Mouse (Mus musculus): ENCODE measurements around the gene Fam83g.

Gene Fam83g

DNA sequence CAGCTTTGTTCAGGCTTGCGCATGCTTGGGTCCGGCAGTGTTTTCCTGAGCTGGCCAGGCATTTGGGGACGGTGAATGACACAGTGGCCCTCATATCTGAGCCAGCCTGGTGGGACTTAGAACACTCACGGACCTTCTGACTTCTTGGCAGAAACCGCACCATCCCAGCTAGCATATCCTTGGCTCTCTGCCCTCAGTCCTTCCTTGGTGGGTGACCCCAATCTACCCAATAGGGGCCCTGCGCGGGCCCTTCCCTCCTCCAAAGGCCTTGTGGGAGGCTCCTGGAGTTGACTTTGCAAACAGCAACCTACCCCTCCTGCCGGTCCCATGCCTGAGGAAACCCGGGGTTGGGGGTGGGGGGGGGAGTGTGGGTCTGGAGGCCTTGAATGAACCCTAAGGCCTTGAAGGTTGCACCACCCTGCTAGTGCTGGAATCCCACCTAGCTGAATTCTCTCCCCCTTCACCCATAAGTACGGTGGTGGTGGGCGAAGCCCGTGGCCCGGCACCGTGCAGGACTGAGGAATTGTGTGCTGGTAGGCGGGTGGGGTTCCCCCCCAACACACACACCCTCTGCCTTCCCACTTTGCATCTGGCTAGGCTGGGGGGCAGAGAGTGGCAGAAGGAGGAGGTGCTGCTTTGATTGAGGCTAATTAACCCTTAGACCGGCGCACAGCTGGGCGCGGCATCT lies 9.6 kb upstream of the Fam83g start:
- peak; percentile 28 for DNase-seq (ENCODE audit: low read depth, low spot score)

- DNase-seq (ENCODE audit: low read depth, low spot score), result peak; percentile 93
Observed at GRCm38 (mm10) chr11:61674839-61675159, 9.1 kb upstream of the Fam83g start.

DNA sequence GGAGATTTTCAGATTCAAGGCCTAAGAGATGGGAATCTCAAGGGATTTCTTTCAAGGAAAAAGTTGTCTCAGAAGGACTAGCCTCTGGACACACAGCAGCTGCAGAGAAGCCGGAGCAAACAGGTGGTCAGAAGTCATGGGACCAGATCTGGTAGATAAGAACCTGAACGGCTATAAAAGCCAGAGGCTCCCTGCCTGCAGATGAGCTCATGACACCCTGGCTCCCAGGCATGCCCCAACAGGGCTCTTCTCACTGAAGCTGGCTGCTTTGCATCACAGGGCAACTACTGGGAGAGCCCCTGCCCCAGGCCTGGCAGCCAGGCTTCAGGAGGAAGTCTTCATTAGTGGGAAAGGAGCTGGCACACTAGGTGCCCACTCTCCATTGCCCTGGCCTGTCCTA lies 8.6 kb upstream of the Fam83g start:
- DNase-seq (ENCODE audit: low read depth, low spot score), result no peak

GRCm38 (mm10) chr11:61676216-61676854 lies 7.6 kb upstream of the Fam83g start:
- no peak for DNase-seq (ENCODE audit: low read depth, low spot score)

- no peak for DNase-seq (ENCODE audit: low read depth, low spot score)
Observed at GRCm38 (mm10) chr11:61677709-61678108, 6.2 kb upstream of the Fam83g start.

GRCm38 (mm10) chr11:61679091-61679866 lies 4.6 kb upstream of the Fam83g start:
- DNase-seq (ENCODE audit: low read depth, low spot score), result no peak

DNA sequence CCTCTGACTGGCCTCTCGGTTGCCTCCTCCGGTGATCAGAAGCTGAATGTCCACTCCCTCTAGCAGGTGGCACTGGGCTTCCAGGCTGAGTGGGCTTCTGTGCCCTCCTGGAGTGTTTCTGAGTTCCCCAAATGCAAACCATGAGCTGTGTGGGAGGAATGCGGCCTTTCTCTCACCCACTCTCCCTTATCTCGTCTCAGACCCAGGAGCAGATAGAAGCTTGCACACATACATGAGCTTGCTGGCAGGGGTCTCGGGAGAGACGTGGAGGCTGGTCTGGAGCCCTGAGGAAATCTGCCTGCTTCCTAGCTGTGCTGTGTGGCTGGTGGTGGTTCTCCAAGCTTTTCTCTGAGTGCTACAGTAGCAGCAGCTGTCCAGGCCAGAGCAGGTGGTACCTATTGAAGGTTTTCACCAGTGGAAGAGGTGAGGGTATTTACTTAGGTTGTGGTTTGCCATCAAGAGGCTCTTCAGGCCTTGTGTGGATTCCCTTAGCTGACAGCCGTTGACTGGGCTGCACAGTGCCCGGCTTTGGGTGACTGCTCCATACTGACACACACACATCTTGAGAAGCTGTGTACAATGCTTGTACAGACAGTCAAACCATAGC lies 1.3 kb downstream of the Fam83g start:
- DNase-seq (ENCODE audit: low read depth, low spot score), result no peak

- DNase-seq (ENCODE audit: low read depth, low spot score), result no peak
Observed at GRCm38 (mm10) chr11:61686141-61686540, 2.2 kb downstream of the Fam83g start.

GRCm38 (mm10) chr11:61686906-61687453 lies 3.1 kb downstream of the Fam83g start:
- DNase-seq (ENCODE audit: low read depth, low spot score), result no peak

DNA sequence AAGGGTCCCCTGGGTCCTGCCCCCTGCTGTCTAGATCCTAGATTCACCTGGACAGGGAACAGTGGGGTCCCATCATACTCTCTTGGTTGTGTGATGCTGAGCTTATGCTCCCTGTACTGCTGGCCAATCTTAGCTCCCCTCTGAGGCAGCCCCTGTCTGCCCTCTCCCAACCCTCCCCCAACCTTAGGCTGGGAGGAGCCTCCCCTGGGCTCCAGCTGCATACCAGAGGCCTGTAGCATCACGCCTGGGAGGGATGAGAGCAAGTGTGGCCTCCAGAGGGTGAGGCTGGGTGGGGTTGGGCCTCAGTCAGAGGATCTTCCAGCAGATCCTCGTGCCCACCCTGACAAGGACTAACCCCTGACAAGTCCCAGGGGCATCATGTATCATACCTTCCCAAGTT lies 3.7 kb downstream of the Fam83g start:
- peak; percentile 48 for DNase-seq (ENCODE audit: low read depth, low spot score)

DNA sequence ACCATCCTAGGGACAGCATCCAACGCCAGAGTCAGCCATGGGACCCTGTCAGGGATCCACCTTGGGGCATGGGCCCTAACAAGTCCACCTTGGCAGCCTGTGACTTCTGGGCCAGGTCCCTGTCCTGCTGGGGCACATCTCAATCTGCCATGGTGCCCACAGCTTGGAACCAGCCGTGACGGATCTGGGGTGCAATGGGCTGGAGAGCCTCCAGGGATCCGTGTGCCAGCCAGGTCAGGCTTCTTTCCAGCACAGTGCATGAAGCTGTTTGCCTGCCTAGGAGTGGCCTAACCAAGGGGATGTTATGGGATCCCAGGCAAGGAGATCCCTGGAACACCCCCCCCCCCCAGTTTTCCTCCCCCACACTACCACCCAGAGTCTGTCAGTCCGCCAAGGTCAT lies 9.1 kb downstream of the Fam83g start:
- no peak for DNase-seq (ENCODE audit: low read depth, low spot score)

DNA sequence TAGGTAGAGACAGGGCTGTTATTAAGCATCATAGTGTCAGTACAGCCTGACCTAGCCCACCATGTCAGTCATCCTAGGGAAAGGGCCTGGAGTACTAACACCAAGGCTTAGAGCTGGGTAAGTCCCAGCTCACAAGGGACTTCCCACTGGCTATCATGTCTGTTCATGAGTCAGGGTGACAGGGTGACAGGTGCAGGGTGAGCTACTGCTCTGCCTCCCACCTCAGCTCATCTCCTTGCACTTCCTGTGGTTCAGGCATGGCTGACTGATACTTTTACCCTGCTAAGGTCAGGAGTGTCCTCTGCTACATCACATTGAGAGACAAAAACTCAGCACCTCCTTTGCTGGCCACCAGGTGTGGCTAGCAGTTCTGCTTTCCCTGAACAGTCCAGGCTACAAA lies 15.0 kb downstream of the Fam83g start:
- DNase-seq (ENCODE audit: low read depth, low spot score), result no peak

GRCm38 (mm10) chr11:61699460-61699859 lies 15.6 kb downstream of the Fam83g start:
- no peak for DNase-seq (ENCODE audit: low read depth, low spot score)

DNA sequence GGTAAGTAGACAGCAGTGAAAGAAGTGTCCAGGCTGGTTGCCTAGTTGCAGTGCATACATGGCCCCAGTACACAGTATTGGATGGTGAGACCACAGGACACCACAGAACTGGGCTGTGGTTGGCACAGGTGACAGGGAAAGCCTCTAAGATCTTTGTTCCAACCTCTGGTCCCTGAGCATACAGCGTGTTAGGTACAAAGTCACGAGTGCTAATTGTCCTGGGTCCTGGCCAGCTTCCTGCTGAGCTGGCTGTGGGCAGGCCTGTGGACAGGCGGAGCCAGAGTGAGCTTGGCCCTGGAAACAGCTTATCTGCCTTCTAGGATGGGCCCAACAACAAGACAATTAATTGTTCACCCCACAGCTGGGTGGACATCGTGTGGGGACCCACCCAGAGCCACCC lies 16.0 kb downstream of the Fam83g start:
- no peak for DNase-seq (ENCODE audit: low read depth, low spot score)

GRCm38 (mm10) chr11:61701696-61702095 lies 17.8 kb downstream of the Fam83g start:
- no peak for DNase-seq (ENCODE audit: low read depth, low spot score)

DNA sequence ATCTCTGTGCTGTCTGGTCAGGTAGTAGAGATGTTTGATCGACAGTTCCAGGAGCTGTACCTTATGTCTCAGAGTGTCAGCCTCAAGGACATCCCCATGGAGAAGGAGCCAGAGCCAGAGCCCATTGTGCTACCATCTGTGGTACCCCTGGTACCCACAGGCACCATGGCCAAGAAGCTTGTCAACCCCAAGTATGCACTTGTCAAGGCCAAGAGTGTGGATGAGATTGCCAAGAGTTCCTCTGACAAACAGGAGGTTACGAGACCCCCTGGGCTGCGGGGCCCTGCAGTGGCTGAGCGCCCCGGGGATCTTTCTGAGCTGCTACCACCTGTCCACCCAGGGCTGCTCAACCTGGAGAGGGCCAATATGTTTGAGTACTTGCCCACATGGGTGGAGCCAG lies 18.6 kb downstream of the Fam83g start:
- no peak for DNase-seq (ENCODE audit: low read depth, low spot score)

GRCm38 (mm10) chr11:61705581-61705980 lies 21.7 kb downstream of the Fam83g start:
- no peak for DNase-seq (ENCODE audit: low read depth, low spot score)

DNA sequence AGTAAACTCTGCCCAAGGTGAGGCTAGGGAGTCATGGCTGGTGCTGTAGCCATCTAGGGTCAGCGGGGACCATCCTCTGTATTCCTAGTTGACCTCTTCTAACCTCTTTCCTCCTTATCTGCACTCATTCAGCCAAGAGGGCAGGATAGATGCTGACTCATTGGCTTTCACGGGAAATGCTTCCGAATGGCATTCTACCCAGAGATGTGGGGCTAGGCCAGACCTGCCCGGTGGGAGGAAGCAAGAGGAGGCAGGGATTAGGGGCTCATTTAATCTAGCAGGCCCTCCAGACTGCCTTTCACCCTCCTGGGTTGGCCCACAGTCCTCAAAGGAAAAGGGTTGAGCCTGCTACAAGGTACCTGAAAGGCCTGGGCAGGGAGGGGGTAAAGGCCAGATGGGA lies 22.3 kb downstream of the Fam83g start:
- no peak for DNase-seq (ENCODE audit: low read depth, low spot score)

GRCm38 (mm10) chr11:61708928-61709327 lies 25.0 kb downstream of the Fam83g start:
- DNase-seq (ENCODE audit: low read depth, low spot score), result peak; percentile 66

DNA sequence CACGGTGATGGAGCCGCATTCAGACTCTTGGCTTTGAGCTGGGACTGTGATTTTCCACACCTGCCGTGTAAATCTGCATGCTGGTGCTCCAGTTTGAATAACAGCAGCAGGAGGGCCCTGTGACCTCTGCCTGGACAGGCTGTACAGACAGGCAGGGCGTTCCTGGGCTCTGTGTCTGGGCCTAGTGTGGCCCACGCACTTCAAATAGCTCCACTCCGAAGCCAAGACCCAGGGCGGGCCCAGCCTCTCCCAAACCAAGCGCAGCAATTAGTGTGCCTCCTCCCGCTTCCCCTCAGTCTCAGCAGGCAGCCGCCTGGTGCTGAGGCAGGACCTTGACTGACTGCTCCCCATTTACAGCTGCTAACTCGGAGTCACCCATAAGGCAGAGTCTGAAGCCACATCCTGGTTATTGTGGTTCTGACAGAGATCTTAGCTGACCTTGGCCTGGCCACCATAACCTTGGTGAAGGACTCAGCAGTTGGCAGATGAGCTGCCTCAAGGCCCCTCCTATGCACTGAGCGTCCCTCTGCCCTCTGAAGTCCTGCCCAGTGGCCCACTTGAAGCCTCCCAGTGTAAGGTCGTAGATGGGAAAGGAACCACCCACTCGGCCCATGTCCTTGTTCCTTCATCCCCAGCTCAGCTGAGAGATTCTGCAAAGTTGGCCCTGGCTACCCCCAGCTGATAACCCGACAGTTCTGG lies 29.4 kb downstream of the Fam83g start:
- DNase-seq (ENCODE audit: low read depth, low spot score), result peak; percentile 82

DNA sequence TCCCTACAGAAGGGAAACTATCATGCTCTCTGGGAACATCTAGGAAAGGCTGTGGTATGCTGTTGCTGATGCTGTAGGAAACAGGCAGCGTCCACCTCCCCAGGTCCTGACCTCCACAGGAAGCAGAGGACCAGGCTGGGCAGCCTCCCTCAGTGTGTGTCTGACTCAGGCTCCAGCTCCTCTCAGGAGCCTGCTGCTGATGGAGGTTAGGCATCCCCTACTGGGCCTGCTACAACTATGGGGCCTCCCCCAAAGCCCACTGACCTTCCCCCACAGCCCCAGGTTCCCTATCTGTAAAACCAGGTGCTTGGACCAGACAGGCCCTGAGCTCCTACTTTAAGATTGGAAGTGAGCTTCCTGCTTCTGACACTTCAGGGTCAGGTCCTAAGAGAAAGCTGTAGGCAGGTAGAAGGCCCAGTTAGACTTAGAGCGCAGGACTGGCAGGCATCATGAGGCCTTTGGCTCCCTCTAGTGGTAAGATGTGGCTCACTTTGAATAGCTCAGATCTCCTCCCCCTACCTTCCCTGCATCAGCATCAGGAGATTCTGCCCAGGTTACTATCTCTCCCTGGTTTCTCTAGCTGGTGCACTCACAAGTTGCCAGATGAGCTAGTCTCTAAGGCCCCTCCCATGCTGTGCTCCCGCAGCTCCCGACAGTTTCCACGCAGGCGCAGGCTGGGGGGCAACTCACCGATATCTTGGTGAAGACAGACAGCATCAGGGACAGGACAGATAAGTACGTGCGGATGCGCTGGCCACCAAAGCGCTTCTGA lies 30.6 kb downstream of the Fam83g start:
- peak; percentile 88 for DNase-seq (ENCODE audit: low read depth, low spot score)
